Mouse (Mus musculus) ES-E14 (cell line): Measurements from ENCODE around the gene Gm11037.

Experiments
- CHD2 ChIP-seq: IDR thresholded peaks from 2 replicates; pipeline ENCODE4 v1.6.1; 2014; ENCODE audit warnings: mild to moderate bottlenecking, low read depth, low read length, inconsistent platforms
- ZC3H11A ChIP-seq: IDR thresholded peaks from 2 replicates; pipeline ENCODE4 v1.6.1; 2012; ENCODE audit warnings: low read depth, mild to moderate bottlenecking, inconsistent platforms, low read length, borderline replicate concordance
- ZNF384 ChIP-seq: IDR thresholded peaks from 2 replicates; pipeline ENCODE4 v1.6.1; 2012; ENCODE audit warnings: low read depth, low read length, inconsistent platforms

GRCm38 (mm10) chr2:131139886-131140532 lies 6.7 kb downstream of the Gm11037 start:
- TF ChIP-seq ZC3H11A (no peak), CHD2 (no peak), ZNF384 (no peak)
